Mouse (Mus musculus) left cerebral cortex, adult 11 months (tissue): ENCODE results near the gene Kif26b.

Experiments used
- DNase-seq: peaks from one replicate; pipeline ENCODE4 v3.0.0; 2022; ENCODE audit warnings: low spot score

Kif26b gene

DNA sequence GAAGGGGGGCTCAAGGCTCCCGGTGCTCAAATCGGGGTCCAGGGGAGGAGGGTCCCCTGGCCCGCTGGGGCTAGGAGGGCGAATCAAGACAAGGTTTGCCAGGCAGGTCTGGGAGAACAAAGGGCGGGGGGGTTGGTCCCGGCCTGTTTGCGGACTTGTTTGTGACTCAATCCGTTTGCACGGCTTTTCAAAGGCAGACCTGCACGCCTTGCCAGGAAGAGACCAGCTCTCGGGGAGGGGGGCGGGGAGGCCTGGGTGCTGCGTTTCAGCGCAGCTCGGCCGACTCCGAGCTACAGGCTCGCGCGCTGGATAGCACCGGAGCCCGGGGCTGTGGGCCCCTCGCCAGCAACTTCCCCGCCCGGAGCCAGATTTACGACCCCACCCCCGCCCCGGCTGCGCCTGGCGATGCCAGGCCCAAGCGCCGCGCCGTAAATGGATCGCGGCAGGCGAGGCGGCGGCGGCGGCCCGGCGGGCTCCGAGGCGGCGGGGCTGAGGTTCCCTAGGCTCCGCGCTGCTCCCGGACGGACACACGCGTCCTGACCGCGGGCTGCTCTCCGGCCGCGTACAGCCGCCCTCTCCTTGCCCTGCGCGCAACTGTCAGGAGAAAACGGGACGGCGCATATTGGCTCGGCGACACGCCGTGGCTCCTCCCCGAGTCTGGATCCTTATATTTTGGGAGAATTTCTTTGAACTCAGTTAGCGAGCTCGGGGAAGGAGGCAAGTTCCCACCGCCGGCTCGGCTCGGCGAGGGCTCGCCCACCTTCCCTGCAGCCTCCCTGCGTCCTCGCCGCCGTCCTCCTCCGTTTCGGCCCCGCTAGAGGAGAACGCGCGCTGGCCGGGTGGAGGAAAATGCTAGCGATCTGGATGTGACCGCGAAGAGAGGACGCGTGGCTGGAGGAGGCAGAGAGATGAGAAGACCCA is at the start of gene Kif26b:
Gene Kif26b (plus strand): TSS at position 695 of the 921 bp plus-strand sequence.
- DNase-seq, result no peak

DNA sequence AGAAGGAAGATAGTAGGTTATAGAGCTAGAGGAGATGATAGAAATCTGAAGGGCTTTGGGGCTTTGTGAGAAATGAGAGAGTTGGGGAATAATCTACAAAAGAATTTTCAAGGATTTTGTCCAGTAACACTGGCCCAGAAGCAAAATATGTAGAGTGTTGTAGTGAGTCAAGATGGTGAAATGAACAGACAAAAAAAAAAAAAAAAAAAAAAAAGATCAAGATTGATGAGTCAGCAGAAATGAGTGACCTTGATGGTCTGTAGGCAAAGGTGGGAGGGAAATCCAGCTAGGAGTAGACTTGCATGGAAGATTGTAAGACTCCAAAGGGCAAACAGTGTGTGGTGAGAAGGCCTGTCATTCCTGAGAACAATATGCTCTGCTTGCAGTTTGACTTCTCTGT is 45.1 kb upstream of the Kif26b start:
- no peak for DNase-seq

DNA sequence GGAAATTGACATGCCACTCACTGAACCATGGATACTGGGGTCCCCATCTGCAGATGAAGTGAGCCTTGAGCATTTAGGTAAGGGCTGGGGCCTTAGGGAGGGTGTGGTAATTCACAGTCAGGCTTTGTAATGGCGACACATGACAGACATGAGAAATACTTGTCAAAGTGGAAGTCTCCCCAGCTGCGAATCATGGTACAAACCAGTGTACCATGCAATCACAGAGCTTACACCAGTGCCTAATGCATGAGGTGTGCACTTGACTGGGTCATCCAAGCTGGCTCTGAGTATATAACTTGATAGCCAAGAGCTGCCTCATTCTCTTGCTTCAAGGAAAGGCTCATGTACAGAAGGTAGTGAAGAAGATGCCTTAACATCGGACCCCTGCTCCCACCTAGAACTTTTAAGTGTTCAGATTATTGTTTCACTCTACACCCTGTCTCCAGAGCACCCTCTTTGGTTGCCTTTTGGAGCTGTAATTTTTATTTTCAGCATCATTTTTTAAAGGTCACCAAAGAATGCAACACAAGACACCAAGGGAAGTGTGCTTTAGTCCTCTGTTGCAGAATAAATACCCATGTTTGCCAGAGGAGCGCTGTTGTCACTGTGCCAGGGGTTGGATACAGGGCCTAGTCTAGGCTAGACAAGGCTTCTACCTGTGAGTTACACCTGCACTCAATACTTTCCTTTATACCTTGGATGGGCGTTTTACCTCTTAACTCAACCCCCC is 43.6 kb upstream of the Kif26b start:
- no peak for DNase-seq

DNA sequence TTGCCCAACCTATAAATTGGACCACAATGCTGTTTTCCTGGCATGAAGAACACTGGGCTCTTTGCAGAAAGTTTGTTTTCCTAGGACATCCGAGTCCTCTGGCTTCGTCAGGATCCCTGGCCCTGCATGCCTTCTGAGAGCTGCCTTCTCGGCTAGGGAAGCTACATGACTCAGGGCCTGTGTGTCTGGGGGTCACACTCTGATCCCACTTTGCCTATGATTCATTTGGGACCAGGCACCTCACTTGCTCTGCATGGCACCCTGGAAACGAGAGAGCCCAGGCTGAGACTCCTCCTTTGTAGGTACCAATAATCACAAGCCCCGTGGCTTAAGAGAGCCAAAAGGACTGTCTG is 43.1 kb upstream of the Kif26b start:
- no peak for DNase-seq

DNA sequence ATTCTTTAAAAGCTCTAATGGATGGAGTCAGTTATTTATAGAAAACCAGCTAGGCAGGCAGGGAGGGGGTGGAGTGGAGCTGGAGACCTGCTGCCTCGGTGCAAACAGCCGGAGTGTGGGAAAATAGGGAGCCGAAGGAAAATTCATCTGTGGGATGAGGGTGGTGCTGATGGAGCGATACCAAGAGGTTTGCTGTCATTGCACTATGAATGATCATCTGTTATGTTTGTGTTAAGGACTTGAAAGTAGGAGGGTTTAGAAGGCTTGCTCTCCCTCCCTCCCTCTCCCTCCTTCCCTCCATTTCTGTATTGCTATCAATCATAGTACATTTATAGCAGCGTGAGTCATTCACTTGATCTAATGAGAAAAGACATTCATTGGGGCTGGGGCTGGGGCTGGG is 42.1 kb upstream of the Kif26b start:
- peak; percentile 34 for DNase-seq

DNA sequence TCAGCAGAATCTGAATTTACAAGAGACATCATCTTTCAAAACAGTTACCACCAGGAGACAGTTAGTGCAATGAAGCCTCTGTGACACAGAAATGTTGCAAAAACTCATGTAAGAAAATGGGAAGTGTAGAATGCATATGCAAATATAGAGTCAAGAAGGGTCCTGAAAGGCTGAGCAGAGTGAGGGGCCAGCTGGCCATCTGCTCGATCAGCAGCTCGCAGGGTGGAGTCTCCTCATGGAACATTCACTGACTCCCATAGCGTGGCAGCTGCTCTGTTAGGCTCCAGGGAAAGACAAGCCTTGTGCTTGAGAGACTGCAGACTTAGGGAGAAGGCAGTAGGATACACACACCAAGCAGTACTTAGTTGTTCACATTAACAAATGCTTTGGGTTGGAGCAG is 39.8 kb upstream of the Kif26b start:
- no peak for DNase-seq

DNA sequence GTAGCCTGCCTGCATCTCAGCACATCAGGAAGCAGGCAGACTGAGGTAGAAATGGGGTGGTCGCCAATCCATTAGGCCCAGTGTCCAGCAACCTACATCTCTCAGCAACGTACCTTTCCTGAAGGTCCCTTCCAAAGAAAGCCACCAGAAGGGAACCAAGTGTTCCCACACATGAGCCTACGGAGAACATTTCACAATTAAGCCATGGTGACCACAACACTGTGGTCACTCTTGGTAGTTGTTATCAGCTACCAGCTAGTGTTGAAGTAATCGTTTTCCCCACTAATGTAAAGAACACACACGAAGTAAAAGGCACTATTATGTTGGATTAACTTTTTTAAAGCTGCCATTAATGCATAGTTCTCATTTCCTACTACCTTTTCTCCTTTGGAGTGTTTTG is 37.2 kb upstream of the Kif26b start:
- DNase-seq, result no peak

DNA sequence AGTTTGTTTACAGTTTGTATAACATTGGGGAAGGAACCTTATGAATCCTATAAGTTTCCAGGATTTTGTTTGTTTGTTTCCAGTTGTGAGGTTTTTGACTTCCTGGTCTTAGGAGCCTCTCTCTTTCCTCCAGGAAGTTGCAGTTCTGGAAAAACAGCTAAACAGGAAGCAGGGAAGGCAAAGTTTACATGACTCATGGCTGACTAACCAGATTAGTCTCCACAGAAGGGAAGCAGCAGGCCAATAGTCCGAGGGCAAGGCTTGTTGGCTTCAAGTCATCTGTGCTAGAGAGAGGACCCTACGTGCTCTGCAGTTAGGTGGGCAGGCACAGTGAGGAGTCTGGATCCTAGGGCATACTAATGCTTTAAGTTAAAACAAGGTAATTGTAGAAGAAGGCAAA is 36.4 kb upstream of the Kif26b start:
- DNase-seq, result no peak

DNA sequence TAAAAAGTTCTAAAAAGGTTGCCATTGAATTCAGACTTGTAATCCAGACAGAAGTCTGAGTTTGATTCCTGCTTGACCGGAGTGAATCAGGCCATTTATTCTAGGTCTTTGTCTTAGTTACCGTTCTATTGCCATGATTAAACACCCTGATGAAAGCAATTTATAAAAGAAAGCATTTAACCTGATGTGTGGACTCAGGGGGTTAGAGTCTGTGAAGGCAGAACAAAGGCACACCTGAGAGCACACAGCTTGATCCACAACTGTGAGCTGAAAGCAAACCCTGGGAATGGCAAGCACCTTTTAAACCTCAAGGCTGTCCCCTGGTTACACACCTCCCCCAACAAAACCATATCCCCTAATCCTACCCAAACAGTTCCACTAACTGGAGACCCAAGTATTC is 32.7 kb upstream of the Kif26b start:
- no peak for DNase-seq

DNA sequence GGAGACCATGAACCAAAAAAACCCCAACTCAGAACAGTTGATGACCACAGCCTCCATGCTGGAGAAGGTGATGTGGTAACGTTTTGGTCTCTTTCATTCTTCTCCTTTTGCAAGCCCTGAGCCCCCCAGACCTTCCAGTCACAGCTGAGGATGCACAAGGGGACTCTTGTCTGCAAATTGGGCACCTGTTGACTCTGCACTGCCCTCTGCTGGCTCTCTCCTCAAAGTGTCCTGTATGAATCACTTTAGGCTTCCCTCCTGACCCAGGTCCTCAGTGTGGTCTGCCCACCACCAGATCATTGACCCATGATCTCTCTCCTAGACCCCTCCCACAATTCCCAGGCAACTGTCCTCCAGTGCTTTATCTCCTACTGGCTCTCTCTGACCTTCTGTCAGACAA is 32.1 kb upstream of the Kif26b start:
- no peak for DNase-seq

DNA sequence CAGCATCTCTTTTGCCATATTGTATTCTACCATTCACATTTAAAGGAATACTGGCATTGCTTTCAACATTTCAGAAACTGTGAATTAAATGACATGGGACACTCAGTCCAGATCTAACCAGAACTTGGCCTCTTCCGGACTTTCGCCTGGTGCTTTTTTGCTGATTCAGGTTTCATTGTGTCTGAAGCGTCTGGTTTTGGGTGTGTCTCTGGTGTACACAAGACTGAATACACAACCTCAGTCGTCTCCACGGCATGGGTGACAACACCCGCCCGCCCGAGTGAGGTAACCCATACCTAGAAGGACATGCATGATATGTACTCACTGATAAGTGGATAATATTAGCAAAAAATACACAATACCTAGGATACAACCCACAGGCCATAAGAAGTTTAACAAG is 22.0 kb upstream of the Kif26b start:
- no peak for DNase-seq

DNA sequence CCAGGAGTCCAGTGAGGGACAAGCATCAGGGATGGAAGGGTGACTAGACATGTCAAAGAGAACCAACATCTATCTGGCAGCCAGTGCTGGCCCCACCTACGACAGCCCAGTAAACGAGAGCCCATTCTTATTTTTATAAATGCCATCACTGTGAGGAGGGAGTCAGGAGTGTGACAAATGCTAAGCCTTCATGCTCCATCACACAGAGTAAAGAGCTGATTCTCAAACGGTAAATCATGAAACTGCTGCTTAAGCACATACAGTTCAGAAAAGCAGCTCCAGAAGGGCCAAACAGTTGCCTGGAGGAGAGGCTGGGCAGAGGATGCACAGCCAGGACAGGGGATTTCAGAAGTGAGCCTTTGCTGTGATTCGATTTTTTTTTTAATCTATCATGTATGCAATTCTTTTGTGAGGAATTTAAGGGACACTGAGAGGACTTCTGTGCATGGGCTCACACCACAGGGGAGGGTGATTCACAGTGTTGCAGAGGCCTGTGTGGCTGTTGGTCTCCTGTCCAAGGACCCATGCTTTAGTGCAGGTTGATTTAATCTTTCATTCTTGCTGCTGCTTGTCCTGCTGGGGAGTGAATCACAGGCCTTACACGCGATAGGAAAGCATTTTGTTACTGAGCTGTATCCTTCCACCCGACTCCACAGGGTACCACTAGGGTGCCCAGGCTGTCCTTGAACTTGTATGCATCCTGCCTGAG is 16.4 kb upstream of the Kif26b start:
- no peak for DNase-seq

DNA sequence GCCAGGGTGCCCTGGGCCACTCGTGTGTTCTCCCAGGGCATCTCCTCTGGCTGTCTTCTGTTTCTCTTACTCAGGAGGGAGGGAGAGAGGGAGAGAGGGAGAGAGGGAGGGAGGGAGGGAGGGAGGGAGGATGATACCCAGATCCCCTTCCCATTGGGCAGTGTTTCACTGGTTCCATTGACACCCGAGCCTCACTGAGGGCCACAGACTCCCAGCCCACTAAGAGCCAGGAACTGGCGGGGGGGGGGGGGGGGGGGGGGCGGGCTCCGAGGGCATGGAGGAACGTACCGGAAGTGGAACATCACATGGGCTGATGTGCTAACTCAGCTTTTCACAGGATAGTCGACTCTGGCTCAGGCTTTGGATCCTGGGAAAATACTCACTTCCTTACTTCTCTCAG is 15.0 kb upstream of the Kif26b start:
- DNase-seq, result no peak

DNA sequence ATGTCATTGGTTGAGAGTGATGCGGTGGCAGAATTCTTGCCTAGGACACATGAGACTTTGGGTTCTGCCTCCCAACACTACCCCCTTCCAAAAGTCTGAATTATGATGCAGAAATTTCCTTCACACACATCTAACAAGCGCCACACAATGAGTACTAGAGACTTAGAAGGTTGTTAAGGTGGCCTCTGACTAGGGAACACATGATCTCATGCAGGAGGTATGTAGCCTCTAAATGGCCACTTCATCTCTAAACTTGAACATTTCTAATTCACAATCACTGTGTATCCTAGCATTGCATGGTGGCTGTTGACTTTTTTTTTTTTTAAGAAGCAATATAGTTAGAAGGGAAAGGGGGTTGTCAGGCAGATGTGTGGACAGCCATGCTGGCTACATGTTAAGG is 13.1 kb upstream of the Kif26b start:
- DNase-seq, result no peak

DNA sequence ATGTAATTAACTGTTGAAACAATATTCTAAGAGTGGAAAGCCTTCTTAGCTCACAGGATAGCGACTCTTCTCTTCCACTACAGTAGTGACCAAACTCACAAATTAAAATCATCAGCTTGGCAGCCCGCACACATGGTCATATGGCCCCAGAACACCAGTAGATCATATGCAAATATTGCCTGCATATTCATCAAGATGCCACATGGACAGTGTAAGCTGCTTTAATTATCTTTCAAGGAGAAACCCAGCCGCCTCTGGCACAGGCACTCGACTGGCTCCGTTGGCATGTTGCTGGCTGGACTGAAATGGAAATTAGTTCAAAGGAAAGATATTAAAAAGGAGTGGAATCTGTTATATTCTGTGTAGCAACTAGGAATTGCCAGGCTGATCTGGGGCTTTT is 6.5 kb upstream of the Kif26b start:
- DNase-seq, result no peak

DNA sequence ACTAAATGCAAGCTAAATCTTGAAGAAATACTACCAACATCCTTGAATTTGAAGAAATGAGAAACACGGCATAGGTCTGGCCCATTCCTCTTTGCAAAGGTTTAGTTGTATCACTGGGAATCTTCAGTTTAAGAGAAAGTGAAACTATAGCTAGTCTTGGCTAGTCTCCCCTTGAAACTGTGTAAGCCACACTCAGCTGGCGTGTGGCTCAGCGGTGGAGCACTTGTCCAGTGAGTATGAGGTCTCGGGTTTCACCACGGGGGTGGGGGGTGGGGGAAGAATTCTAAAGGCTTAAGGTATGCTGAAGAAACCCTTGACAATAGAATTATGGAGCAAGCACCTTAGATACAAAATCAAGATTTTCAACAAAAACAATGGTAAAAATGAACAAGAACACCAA is 5.8 kb upstream of the Kif26b start:
- no peak for DNase-seq

DNA sequence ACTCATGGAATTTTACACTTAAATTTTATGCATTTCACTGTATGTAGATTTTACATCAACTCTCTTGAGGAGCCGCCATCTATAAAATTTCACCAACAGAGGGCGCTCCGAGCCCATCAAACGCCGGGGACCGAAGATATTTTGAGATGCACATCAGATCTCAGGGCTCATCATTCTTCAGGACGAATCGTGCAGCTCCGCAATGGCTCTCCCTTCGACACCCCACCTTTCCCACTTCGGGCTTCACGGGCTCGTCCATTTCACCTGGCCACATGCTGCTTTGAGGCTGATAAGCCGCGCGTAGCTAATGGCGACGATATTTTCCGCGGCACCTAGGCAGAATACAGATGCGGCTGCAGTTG is 1.8 kb upstream of the Kif26b start:
- peak; percentile 66 for DNase-seq

DNA sequence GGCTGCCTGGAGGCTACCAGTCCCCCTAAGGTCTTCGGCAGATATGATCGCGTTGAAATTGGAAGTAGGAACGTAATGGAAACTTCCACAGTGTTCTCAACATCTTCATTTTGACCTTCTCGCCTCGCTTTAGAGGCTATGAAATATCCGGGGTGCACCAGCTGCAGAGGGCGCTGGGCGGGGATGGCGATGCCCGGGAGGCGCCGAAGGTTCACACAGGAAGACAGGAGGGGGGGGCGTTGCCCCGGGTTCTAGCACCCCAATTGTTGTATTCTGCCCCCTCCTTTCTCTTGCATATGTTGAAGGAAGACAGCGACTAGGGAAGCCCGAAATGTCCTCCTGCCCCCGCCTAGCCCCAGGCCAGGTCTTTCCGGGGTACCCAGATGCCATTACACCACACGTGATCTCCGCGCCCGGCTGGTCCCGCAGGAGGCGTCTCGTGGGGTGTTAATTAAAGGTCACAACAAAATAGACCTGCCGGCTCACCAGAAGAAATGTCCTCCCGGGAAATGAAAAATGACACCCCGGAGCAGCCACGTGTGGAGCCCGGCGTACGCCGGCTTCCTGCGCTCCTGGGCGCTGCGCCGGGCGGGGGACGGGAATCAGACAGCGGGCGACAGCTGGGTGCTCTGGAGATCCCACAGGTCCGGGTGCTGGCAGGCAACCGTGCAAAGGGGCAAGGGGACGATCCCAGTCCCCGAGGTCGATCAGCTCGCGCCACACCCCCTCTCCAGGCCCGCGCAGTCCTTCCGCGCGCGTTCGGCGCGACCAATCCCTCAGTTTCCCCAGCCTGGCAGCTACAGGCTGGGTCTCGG is 1.2 kb upstream of the Kif26b start:
- no peak for DNase-seq

DNA sequence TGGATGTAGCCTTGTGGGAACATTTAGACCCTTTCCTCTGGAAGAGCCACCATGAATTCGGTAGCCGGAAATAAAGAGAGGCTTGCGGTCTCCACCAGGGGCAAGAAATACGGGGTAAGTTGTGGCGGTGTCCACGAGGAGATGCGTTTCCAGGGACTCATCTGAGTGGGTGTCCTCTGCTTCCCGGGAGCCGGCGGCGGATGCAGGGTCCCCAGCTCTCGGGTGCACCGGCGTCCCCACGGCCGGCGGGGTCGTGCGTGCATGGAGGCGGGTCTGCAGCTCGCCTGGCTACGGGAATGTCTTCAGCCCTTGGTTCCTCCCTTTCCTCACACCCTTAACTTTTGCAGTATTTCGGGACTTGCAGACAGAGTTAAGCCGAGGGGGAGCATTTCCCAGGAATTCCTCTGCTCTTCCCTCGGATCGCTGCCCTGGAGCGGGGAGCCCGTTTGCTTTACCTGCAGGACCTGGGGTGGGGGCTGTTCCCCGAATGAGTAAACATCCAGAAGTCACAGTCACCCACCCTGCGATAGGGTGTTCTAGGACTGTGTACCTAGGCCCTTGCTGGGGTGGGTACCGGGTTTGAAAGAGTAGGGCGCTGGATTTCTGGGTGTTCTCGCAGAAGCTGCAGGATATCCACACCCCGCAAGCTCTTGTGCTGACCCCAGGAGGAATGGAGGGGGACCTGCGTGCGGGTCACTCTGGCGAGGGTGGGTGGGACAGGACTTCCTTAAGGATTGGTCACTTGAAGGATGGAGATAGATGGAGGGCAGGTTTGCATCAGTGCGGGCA is 781 bp downstream of the Kif26b start:
- no peak for DNase-seq

DNA sequence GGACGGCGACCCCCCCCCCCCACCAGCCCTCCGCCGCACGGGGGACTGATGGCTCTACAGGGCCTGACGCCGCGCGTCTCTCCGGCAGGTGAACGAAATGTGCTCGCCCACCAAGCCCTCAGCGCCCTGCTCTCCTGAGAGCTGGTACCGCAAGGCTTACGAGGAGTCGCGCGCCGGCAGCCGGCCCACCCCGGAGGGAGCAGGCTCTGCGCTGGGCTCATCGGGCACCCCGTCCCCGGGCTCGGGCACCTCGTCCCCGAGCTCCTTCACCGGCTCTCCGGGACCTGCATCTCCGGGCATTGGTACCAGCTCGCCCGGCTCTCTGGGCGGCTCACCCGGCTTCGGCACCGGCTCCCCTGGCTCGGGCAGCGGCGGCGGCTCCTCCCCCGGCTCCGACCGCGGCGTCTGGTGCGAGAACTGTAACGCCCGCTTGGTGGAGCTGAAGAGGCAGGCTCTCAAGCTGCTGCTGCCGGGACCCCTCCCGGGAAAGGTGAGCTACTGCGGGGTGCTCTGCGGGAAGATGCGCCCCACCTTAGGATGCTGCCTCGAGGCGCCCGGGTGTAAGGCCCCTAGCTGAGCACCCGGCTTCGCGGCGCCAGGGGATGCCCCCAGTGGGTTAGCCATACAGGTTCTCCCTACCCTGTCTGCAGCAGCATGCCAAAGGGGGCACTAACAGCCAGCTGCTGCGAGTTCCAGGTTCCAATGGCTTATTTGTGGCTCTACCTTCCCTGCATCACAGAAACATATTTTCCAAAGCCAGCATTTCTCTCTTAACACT is 1.6 kb downstream of the Kif26b start:
- peak; percentile 38 for DNase-seq

DNA sequence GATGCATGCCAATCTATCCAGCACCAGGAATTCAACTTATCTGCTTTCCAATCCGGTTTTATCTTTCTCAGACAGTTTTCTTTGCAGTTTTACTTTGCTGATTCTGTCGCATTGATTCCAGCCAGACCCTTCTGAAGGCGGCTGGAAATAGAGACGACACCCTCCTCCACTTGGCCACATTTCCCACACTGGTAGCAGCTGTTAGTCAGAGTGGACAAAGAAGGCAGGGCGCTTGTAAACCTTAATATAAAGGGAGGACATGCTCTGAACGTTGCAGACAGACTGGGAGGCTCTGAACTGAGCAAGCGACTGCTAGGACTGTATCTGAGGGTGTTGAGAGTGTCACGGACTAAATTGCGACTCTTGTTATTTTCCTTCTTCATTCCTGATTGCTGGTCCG is 11.3 kb downstream of the Kif26b start:
- DNase-seq, result no peak
